Mouse (Mus musculus): ENCODE measurements around the gene Pde8a.

DNA sequence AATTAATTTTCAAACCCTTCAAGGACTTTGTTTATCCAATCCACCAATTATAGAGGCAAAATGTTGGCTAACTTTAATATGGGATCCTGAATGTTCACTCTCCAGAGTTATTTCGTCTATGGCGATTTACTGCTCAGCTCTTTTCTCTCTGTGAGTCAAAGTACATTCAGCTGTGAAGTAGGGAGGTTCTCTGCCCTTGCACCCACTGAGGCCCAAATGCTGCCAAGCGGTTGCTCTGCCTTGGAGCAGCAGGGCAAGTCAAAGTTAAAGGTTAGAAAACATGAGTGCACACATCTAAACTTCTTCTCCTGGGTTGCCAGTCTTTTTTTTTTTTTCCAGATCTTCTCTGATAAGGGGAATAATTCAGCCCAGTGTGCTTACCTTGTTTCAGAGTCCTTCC, 43.4 kb downstream of the Pde8a start:
- no peak for TF ChIP-seq CTCF (IDR thresholded peaks at IDR 0.05; ENCODE audit: extremely low read depth, insufficient read depth, low read length)
- TF ChIP-seq POLR2A (IDR thresholded peaks at IDR 0.05; ENCODE audit: extremely low read depth, insufficient read depth, low read length) = no peak
